Mouse (Mus musculus) forebrain, postnatal 0 days (tissue): ENCODE results near the gene Zbtb16. TPM values are rescaled to one million over a fixed set of nuclear protein-coding genes. Genes with fewer than 3 reads are reported as not detected.

Experiments used
- ATAC-seq: fragments of 200-750 bp; cut with Nextera tagmentation; 2 replicates; pipeline ENCODE4 v1.8.0; 2017; ENCODE audit warnings: mild to moderate bottlenecking, moderate library complexity
- DNase-seq: peaks from one replicate; pipeline ENCODE4 v3.0.0-alpha.2; 2015
- H3K27ac ChIP-seq: fragments of 300-500 bp; sonication (generic); 2 replicates; pipeline ENCODE4 v1.5.1; 2014; ENCODE audit warnings: low read depth, mild to moderate bottlenecking, antibody characterized with exemption, low read length, moderate library complexity, mixed read lengths
- H3K27me3 ChIP-seq: fragments of 300-500 bp; sonication (generic); 2 replicates; pipeline ENCODE4 v1.6.1; 2014; ENCODE audit warnings: mild to moderate bottlenecking, low read length, mixed read lengths; ENCODE audit not compliant: insufficient read depth
- H3K36me3 ChIP-seq: fragments of 300-500 bp; sonication (generic); 2 replicates; pipeline ENCODE4 v1.6.1; 2014; ENCODE audit warnings: mild to moderate bottlenecking, moderate library complexity; ENCODE audit not compliant: insufficient read depth
- H3K4me1 ChIP-seq: fragments of 300-500 bp; sonication (generic); 2 replicates; pipeline ENCODE4 v1.6.1; 2014; ENCODE audit warnings: antibody characterized with exemption; ENCODE audit not compliant: insufficient read depth
- H3K4me2 ChIP-seq: fragments of 300-500 bp; sonication (generic); 2 replicates; pipeline ENCODE4 v1.6.1; 2014; ENCODE audit warnings: low read depth, mild to moderate bottlenecking, moderate library complexity
- H3K4me3 ChIP-seq: fragments of 300-500 bp; sonication (generic); 2 replicates; pipeline ENCODE4 v1.5.1; 2014; ENCODE audit warnings: low read depth, low read length, mixed read lengths
- H3K9ac ChIP-seq: fragments of 300-500 bp; sonication (generic); 2 replicates; pipeline ENCODE4 v1.6.1; 2014; ENCODE audit warnings: mild to moderate bottlenecking
- H3K9me3 ChIP-seq: fragments of 300-500 bp; sonication (generic); 2 replicates; pipeline ENCODE4 v1.6.1; 2016; ENCODE audit warnings: low read length
- CTCF ChIP-seq: sonication (generic); IDR thresholded peaks from 2 replicates; pipeline ENCODE4 v1.5.1; 2016; ENCODE audit warnings: antibody characterized with exemption, control low read depth, low read depth
- WGBS: fragments of 180-500 bp; shearing (Covaris S2); extraction: QIAGEN DNeasy Blood & Tissue Kit; methylation state at CpG from one replicate; pipeline ENCODE4 v1.1.7; 2014; 5-methylcytosine and 5-hydroxymethylcytosine counted together
- polyA plus RNA-seq: library from polyadenylated mRNA; unstranded; fragments of >200 nt; fragmentation: Nextera tagmentation; extraction: Ambion mirVana; gene quantifications from 2 replicates; pipeline ENCODE4 v1.2.1, GENCODE M21; 2015
- total RNA-seq: library from RNA; depleted of rRNA; stranded (reverse); fragments of >200 nt; gene quantifications from 2 replicates; pipeline ENCODE4 v1.2.3, GENCODE M21; 2014

Gene Zbtb16
- total and polyA plus RNA-seq, 2 experiments from 2014 or later, result 6.8 to 12.6 TPM

GRCm38 (mm10) chr9:48805850-48806249 lies 30.2 kb downstream of the Zbtb16 start:
- ATAC-seq (no peak), DNase-seq (no peak)
- TF ChIP-seq CTCF, result no peak
- H3K9ac ChIP-seq, result no peak overlapping the region
- H3K4me2 ChIP-seq, result no peak overlapping the region
- H3K9me3 ChIP-seq, result no peaks in the 10 kb centered on the region
- no peak overlapping the region for H3K4me3 ChIP-seq
- H3K4me1 ChIP-seq, result no peaks in the 10 kb centered on the region
- H3K27ac ChIP-seq, result no peak overlapping the region
- H3K27me3 ChIP-seq, result no peaks in the 10 kb centered on the region
- no peaks in the 10 kb centered on the region for H3K36me3 ChIP-seq
- 94% methylated on average over 8 of the region's 8 CpGs for WGBS

- 80% methylated on average over 6 of the region's 6 CpGs for WGBS
- H3K4me1 ChIP-seq, result no peaks in the 10 kb centered on the region
- no peak overlapping the region for H3K4me3 ChIP-seq
- no peak for TF ChIP-seq CTCF
- DNase-seq (no peak), ATAC-seq (no peak)
- no peaks in the 10 kb centered on the region for H3K27me3 ChIP-seq
- no peaks in the 10 kb centered on the region for H3K36me3 ChIP-seq
- no peaks in the 10 kb centered on the region for H3K9me3 ChIP-seq
- H3K27ac ChIP-seq, result no peak overlapping the region
- no peak overlapping the region for H3K9ac ChIP-seq
- no peak overlapping the region for H3K4me2 ChIP-seq
Observed at GRCm38 (mm10) chr9:48804509-48804908, 31.5 kb downstream of the Zbtb16 start.

- H3K36me3 ChIP-seq, result no peaks in the 10 kb centered on the region
- H3K4me3 ChIP-seq, result no peak overlapping the region
- 89% methylated on average over 27 of the region's 27 CpGs for WGBS
- no peaks in the 10 kb centered on the region for H3K9me3 ChIP-seq
- no peak for DNase-seq
- no peak overlapping the region for H3K27ac ChIP-seq
- TF ChIP-seq CTCF, result no peak
- no peak overlapping the region for H3K9ac ChIP-seq
- H3K4me1 ChIP-seq, result no peaks in the 10 kb centered on the region
- no peaks in the 10 kb centered on the region for H3K27me3 ChIP-seq
- ATAC-seq, result no peak
- H3K4me2 ChIP-seq, result no peak overlapping the region
Observed at GRCm38 (mm10) chr9:48803460-48804240, 32.4 kb downstream of the Zbtb16 start.

- ATAC-seq (no peak), DNase-seq (no peak)
- no peak overlapping the region for H3K27ac ChIP-seq
- no peak overlapping the region for H3K4me3 ChIP-seq
- H3K4me1 ChIP-seq, result no peaks in the 10 kb centered on the region
- no peaks in the 10 kb centered on the region for H3K9me3 ChIP-seq
- WGBS, result 71% methylated on average over 5 of the region's 5 CpGs
- H3K4me2 ChIP-seq, result no peak overlapping the region
- no peak overlapping the region for H3K9ac ChIP-seq
- no peak for TF ChIP-seq CTCF
- H3K27me3 ChIP-seq, result no peaks in the 10 kb centered on the region
- no peaks in the 10 kb centered on the region for H3K36me3 ChIP-seq
Observed at GRCm38 (mm10) chr9:48802374-48802773, 33.6 kb downstream of the Zbtb16 start.

- no peaks in the 10 kb centered on the region for H3K36me3 ChIP-seq
- no peak for TF ChIP-seq CTCF
- ATAC-seq (no peak), DNase-seq (no peak)
- no peak overlapping the region for H3K4me2 ChIP-seq
- no peak overlapping the region for H3K9ac ChIP-seq
- WGBS, result 74% methylated on average over 5 of the region's 5 CpGs
- no peak overlapping the region for H3K27ac ChIP-seq
- no peaks in the 10 kb centered on the region for H3K9me3 ChIP-seq
- H3K4me3 ChIP-seq, result no peak overlapping the region
- H3K4me1 ChIP-seq, result no peaks in the 10 kb centered on the region
- no peaks in the 10 kb centered on the region for H3K27me3 ChIP-seq
Observed at GRCm38 (mm10) chr9:48801322-48801721, 34.7 kb downstream of the Zbtb16 start.

GRCm38 (mm10) chr9:48800627-48801026 lies 35.4 kb downstream of the Zbtb16 start:
- Histone ChIP-seq H3K9me3 (no peaks in the 10 kb centered on the region), H3K4me2 (no peak overlapping the region), H3K27ac (no peak overlapping the region), H3K36me3 (no peaks in the 10 kb centered on the region), H3K4me3 (no peak overlapping the region), H3K27me3 (no peaks in the 10 kb centered on the region), H3K9ac (no peak overlapping the region), H3K4me1 (no peaks in the 10 kb centered on the region)
- 68% methylated on average over 8 of the region's 8 CpGs for WGBS
- DNase-seq (no peak), ATAC-seq (no peak)
- no peak for TF ChIP-seq CTCF

GRCm38 (mm10) chr9:48798044-48798443 lies 38.0 kb downstream of the Zbtb16 start:
- Histone ChIP-seq H3K4me1 (no peaks in the 10 kb centered on the region), H3K9ac (no peak overlapping the region), H3K4me3 (no peak overlapping the region), H3K4me2 (no peak overlapping the region), H3K9me3 (no peaks in the 10 kb centered on the region), H3K36me3 (no peaks in the 10 kb centered on the region), H3K27ac (no peak overlapping the region), H3K27me3 (no peaks in the 10 kb centered on the region)
- WGBS, result 86% methylated on average over 6 of the region's 6 CpGs
- TF ChIP-seq CTCF, result no peak
- ATAC-seq (no peak), DNase-seq (no peak)
